Mouse (Mus musculus) heart, adult 11 months (tissue): ENCODE data around the gene Zfp947.
A peak's percentile ranks its signal among the peaks of the same experiment; 100 is the strongest.
"Not testable (repeated sequence)": the region's sequence is repeated elsewhere in the genome, so short reads cannot be mapped to it uniquely, and the experiment has no call there.

Experiments used
- DNase-seq: peaks from one replicate; pipeline ENCODE4 v3.0.0; 2022

The Zfp947 gene

GRCm38 (mm10) chr17:22165722-22166294, at the start of gene Zfp947:
Zfp947 (minus strand) TSS chr17:22166190.
- DNase-seq: peak; percentile 97

DNA sequence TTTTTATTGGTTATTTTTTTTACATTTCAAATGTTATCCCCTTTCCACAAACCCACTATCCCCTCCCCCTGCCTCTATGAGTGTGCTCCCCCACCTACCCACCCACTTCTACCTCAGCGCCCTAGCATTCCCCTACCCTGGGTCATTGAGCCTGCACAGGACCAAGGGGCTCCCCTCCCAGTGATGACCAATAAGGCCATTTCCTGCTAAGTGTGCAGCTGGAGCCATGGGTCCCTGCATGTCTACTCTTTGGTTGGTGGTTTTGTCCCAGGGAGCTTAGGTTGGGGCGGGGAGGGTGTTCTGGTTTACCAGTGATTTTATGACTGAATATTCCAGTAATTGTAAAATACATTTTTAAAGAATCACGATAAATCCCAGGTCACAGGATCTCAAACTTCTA, 686 bp downstream of the Zfp947 start:
- DNase-seq: peak; percentile 89

DNA sequence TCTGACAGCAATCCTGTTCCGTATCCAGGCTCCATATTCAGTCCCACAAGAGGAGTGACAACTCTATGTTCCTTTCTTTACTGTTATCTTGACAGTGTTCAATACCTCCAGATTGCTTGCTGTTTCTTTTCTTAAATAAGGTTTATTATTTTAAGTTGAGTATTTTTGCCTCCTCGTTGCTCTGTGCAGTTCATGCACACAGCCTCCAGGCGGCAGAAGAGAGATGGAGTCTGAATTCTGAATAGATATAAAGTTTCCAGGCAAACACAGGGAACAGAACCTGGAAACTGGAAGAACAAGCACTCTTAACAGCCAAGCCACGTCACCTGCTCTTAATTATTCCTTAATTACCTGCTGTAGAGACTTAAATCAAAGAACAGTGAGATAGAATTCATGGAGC, 12.0 kb downstream of the Zfp947 start:
- DNase-seq: not testable (repeated sequence)

GRCm38 (mm10) chr17:22118770-22119169, 47.2 kb downstream of the Zfp947 start:
- DNase-seq: no peak
